26 mouse cellular contexts compared by ENCODE assay signal in genomic region chrX:8085611-8086010, GRCm38 (mm10). TPM values are rescaled to one million over a fixed set of nuclear protein-coding genes. Genes with fewer than 3 reads are reported as not detected.
"Had no signal": no experiment of that assay in that cellular context is flagged by ENCODE, and none has a peak within 500 bp of the region (broad histone marks: within the 10 kb centered on the region; RNA-seq: fewer than 3 reads in every experiment).

No protein-coding gene starts in this region.

- H3K27ac ChIP-seq: embryonic facial prominence, embryonic 10.5 days; embryonic facial prominence, embryonic 12.5 days; embryonic facial prominence, embryonic 13.5 days; embryonic facial prominence, embryonic 15.5 days; forebrain, embryonic 10.5 days; forebrain, embryonic 12.5 days; forebrain, embryonic 13.5 days; forebrain, embryonic 15.5 days; gastrocnemius, adult 2 months; heart, adult 2 months had no signal

- H3K9ac ChIP-seq: embryonic facial prominence, embryonic 12.5 days; embryonic facial prominence, embryonic 13.5 days; embryonic facial prominence, embryonic 15.5 days; forebrain, embryonic 12.5 days; forebrain, embryonic 13.5 days; forebrain, embryonic 15.5 days; forebrain, postnatal 0 days had no signal

- ATAC-seq: forebrain, embryonic 13.5 days; forebrain, embryonic 15.5 days; forebrain, embryonic 16.5 days; forebrain, postnatal 0 days had no signal

- H3K4me2 ChIP-seq: embryonic facial prominence, embryonic 12.5 days; embryonic facial prominence, embryonic 13.5 days; embryonic facial prominence, embryonic 15.5 days; forebrain, embryonic 12.5 days; forebrain, embryonic 13.5 days; forebrain, embryonic 15.5 days had no signal

- H3K9me3 ChIP-seq: embryonic facial prominence, embryonic 12.5 days; embryonic facial prominence, embryonic 13.5 days; embryonic facial prominence, embryonic 15.5 days; forebrain, embryonic 10.5 days; forebrain, embryonic 12.5 days; forebrain, embryonic 13.5 days; forebrain, embryonic 15.5 days had no signal

- DNase-seq: cerebellum, adult 8-10 months; cerebellum, adult 9-10 months; cerebellum, adult 9-11 months; cerebellum, postnatal 10 days; cerebellum, postnatal 25 days; cerebellum, postnatal 36 days; embryo, embryonic 11 days; forebrain, postnatal 0 days; gastrocnemius, adult 2 months; gastrocnemius, postnatal 10 days; gastrocnemius, postnatal 14 days; gastrocnemius, postnatal 25 days; gastrocnemius, postnatal 36 days; heart, adult 11 months; heart, adult 18-20 months; heart, adult 2 months had no signal

- H3K4me3 ChIP-seq: embryonic facial prominence, embryonic 10.5 days; embryonic facial prominence, embryonic 12.5 days; embryonic facial prominence, embryonic 13.5 days; embryonic facial prominence, embryonic 15.5 days; erythroblast, embryonic 14.5 days; forebrain, embryonic 10.5 days; forebrain, embryonic 12.5 days; forebrain, embryonic 13.5 days; forebrain, embryonic 15.5 days; gastrocnemius, adult 2 months; heart, adult 2 months had no signal

- H3K4me1 ChIP-seq: embryonic facial prominence, embryonic 10.5 days; embryonic facial prominence, embryonic 12.5 days; embryonic facial prominence, embryonic 13.5 days; embryonic facial prominence, embryonic 15.5 days; forebrain, embryonic 10.5 days; forebrain, embryonic 12.5 days; forebrain, embryonic 13.5 days; forebrain, embryonic 15.5 days had no signal

- H3K36me3 ChIP-seq: embryonic facial prominence, embryonic 10.5 days; embryonic facial prominence, embryonic 12.5 days; embryonic facial prominence, embryonic 13.5 days; embryonic facial prominence, embryonic 15.5 days; forebrain, embryonic 10.5 days; forebrain, embryonic 12.5 days; forebrain, embryonic 15.5 days had no signal

- H3K27me3 ChIP-seq: embryonic facial prominence, embryonic 12.5 days; embryonic facial prominence, embryonic 13.5 days; embryonic facial prominence, embryonic 15.5 days; forebrain, embryonic 12.5 days; forebrain, embryonic 13.5 days; forebrain, embryonic 15.5 days had no signal

RNA-seq across cellular contexts. Expression of gene Was, which starts 4.7 kb away (rescaled TPM):
- polyA plus RNA-seq: forebrain, embryonic 13.5 days; forebrain, embryonic 15.5 days; forebrain, embryonic 16.5 days had no signal
